Mouse (Mus musculus): ENCODE measurements around the gene Gpr3.

The Gpr3 gene

GRCm38 (mm10) chr4:133233285-133233976 lies 21.1 kb upstream of the Gpr3 start:
- DNase-seq (ENCODE audit: low read depth) = peak; percentile 67

GRCm38 (mm10) chr4:133229582-133229981 lies 17.2 kb upstream of the Gpr3 start:
- no peak for DNase-seq (ENCODE audit: low read depth)

GRCm38 (mm10) chr4:133227636-133228035 lies 15.3 kb upstream of the Gpr3 start:
- no peak for DNase-seq (ENCODE audit: low read depth)

- no peak for DNase-seq (ENCODE audit: low read depth)
Measured at GRCm38 (mm10) chr4:133226073-133226472, 13.7 kb upstream of the Gpr3 start.

- no peak for DNase-seq (ENCODE audit: low read depth)
Measured at GRCm38 (mm10) chr4:133223875-133224274, 11.5 kb upstream of the Gpr3 start.

- DNase-seq (ENCODE audit: low read depth) = no peak
Measured at GRCm38 (mm10) chr4:133221701-133222100, 9.4 kb upstream of the Gpr3 start.

- peak; percentile 17 for DNase-seq (ENCODE audit: low read depth)
Measured at GRCm38 (mm10) chr4:133220656-133221055, 8.3 kb upstream of the Gpr3 start.

GRCm38 (mm10) chr4:133218745-133219144 lies 6.4 kb upstream of the Gpr3 start:
- no peak for DNase-seq (ENCODE audit: low read depth)

- DNase-seq (ENCODE audit: low read depth) = peak; percentile 84
Measured at GRCm38 (mm10) chr4:133217641-133218040, 5.3 kb upstream of the Gpr3 start.

- no peak for DNase-seq (ENCODE audit: low read depth)
Measured at GRCm38 (mm10) chr4:133213661-133214060, 1.3 kb upstream of the Gpr3 start.

GRCm38 (mm10) chr4:133213268-133213590 lies 893 bp upstream of the Gpr3 start:
- DNase-seq (ENCODE audit: low read depth) = no peak

- peak; percentile 87 for DNase-seq (ENCODE audit: low read depth)
Measured at GRCm38 (mm10) chr4:133212562-133213267, 379 bp upstream of the Gpr3 start.

- no peak for DNase-seq (ENCODE audit: low read depth)
Measured at GRCm38 (mm10) chr4:133210788-133211390, 1.4 kb downstream of the Gpr3 start.

GRCm38 (mm10) chr4:133210023-133210787 lies 2.1 kb downstream of the Gpr3 start:
- no peak for DNase-seq (ENCODE audit: low read depth)

- peak; percentile 84 for DNase-seq (ENCODE audit: low read depth)
Measured at GRCm38 (mm10) chr4:133209366-133209765, 3.0 kb downstream of the Gpr3 start.

GRCm38 (mm10) chr4:133204379-133204778 lies 8.0 kb downstream of the Gpr3 start:
- DNase-seq (ENCODE audit: low read depth) = no peak

GRCm38 (mm10) chr4:133203591-133203990 lies 8.7 kb downstream of the Gpr3 start:
- DNase-seq (ENCODE audit: low read depth) = no peak

GRCm38 (mm10) chr4:133202254-133202653 lies 10.1 kb downstream of the Gpr3 start:
- no peak for DNase-seq (ENCODE audit: low read depth)

- DNase-seq (ENCODE audit: low read depth) = peak; percentile 66
Measured at GRCm38 (mm10) chr4:133201006-133201771, 11.1 kb downstream of the Gpr3 start.

- no peak for DNase-seq (ENCODE audit: low read depth)
Measured at GRCm38 (mm10) chr4:133200343-133200742, 12.0 kb downstream of the Gpr3 start.

- no peak for DNase-seq (ENCODE audit: low read depth)
Measured at GRCm38 (mm10) chr4:133199743-133200142, 12.6 kb downstream of the Gpr3 start.
